Mouse (Mus musculus): ENCODE measurements around the gene Il15ra.

The Il15ra gene

DNA sequence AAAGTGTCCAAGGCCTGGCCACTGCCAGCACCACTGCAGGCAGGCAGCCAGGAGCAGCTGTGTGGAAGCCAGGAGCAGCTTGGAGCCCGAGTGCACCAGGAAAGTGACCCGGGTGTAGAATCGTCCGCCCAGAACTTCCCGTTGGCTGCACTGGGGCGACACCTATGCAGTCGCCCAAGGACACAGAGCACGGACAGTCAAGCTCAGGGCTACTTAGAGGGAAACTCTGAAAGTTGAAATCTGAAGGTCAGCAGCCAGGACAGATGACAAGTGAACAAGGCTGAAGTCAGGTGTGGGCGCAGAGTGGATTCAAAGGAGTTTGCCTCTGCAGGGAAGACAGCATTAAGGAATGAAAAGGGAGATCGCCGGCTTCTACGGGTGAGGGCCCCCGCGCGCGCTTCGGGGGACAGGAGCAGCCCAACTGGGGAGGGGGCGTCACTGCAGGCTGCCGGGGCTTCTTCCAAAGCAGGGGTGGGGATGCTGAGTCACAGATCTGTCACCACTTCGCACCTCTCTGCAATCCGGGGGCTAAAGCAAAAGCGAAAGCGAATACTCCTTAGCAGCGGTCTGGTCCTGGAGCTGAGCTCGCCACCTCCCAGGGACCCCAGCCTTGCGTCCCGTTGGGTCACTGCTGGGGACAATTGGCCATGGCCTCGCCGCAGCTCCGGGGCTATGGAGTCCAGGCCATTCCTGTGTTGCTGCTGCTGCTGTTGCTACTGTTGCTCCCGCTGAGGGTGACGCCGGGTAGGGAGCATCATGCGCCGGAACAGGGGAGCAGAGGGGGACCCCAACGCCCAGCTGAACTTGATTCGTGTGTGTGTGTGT, at the start of gene Il15ra:
Gene Il15ra (plus strand): TSS at position 90 of the 825 bp plus-strand sequence.
- DNase-seq (ENCODE audit: low spot score in 2 of 2), result peak; percentile 28 to 44

DNA sequence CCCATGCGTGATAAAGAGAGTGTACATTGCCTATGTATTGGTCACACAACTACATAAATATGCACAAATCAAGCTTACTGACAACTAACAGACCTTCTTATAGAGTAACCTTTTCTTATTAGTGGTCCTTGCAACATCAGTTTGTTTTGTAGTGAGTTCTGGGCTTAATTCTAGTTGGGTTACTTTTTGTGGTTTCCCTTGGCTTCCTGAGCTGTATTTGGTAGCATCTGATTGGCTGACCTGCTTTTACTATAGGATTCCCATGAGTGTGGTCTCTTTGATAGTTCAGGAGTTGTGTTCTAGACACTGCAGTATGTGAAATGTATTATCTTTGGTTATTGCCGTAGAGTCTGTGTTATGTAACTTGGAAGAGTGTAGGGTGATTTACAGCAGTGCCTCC, 47.5 kb upstream of the Il15ra start:
- DNase-seq (ENCODE audit: low spot score in 2 of 2), result no peak

DNA sequence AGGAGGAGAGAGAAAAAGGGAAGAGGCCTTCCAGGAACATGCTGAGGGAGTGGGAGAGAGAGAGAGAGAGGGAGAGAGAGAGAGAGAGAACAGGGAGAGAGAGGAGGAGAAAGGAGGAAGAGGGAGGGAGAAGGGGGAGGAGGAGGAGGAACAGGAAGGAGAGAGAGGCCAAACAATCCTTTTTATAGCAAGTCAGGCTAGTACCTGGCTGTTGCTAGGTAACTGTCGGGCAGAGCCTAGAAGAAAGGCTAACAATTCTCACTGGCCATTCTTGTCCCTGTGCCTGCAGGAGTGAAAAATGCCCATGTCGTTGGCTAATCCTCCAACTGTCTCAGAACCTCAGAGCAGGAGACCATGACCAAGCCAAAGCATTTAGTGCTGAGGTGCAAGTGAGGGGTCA, 45.8 kb upstream of the Il15ra start:
- no peak for DNase-seq (ENCODE audit: low spot score in 2 of 2)

DNA sequence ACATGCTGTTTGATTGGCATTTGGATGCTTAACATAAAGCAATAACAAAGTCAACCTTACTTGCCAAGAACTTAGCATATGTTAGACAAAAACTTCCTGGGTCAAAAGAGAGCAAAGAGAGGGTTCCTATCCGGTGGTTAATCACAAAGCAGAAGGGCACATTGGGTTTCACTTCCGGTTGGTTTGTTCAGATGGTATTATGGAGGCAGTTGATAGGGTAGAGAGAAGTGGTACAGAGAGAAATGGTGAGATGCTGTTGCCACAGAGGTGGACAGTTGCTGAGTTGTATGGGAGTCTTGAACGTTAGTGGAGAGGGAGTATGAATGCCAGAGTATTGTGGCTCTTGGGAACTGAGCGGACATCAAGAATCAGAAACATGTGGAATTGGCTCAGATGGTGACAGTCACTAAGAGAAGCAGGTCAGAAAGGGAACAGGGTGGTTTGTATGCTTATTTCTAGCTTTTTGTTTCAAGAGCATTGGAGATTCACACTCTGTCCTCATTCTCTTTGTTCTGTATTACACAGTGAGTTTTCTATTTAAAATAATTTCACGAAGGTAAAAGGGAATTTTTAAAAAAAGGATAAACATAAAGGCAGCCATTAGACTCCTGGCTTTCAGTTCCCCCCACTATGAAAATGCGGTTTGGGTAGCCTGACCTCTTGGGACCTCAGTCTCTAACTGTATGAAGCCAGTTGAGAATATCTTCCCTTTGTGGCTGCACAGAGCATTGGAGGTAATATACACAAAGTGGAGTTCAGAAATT, 42.8 kb upstream of the Il15ra start:
- DNase-seq (ENCODE audit: low spot score in 2 of 2), result no peak

DNA sequence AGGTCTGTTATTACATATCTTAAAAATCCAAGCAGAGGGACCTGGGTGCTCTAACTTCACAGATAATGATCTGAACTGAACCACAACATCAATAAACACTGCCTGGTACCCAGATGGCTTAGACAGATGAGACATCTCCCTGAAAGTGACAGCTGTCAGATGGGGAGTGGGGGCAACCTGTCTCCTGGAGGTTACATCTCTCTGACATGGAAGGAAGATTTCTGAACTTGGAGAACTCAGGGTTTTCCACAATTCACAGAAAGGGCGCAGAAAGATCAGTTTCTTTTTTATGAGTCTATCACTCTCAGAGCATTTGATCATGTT, 42.2 kb upstream of the Il15ra start:
- DNase-seq (ENCODE audit: low spot score in 2 of 2), result no peak

DNA sequence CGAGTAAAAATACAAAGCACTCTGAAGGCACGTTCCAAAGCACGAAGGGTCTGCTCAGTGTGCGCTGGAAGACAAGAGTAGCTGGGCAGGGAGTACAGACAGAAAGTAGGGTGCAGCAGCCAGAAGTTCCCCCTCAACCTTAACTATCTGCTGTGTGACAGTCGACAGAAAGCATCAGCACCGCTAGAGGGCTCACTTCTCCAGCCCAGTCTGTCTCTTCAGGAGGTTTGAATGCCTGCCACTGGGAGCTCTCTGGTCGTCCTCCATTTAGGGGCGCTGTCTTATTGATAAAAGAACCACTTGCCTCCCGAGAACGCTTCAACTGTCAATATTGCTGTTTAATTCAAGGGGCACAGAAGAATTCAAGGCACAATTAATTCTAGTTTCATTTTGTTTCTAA, 41.1 kb upstream of the Il15ra start:
- DNase-seq (ENCODE audit: low spot score in 2 of 2), result peak; percentile 69 to 83

DNA sequence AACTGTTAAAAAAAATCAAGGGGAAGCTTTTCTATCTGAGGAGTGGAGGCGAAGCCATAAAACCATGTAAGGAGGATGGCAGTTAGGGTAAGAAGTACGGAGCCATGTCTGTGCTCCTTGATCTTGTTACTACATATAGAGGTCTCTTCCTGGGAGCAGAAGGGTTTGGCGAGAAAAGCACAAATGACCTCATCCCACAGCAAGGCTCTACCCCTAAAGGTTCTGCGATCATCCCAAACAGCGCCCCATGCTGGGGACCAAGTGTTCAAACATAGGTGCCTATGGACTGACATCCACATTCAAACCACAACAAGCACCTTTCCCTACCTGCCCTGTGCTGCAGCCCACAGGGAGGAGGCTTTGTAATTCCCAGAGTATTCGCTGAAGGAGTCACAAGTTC, 40.7 kb upstream of the Il15ra start:
- DNase-seq (ENCODE audit: low spot score in 2 of 2), result peak in 1 of 2 experiments; percentile 32

DNA sequence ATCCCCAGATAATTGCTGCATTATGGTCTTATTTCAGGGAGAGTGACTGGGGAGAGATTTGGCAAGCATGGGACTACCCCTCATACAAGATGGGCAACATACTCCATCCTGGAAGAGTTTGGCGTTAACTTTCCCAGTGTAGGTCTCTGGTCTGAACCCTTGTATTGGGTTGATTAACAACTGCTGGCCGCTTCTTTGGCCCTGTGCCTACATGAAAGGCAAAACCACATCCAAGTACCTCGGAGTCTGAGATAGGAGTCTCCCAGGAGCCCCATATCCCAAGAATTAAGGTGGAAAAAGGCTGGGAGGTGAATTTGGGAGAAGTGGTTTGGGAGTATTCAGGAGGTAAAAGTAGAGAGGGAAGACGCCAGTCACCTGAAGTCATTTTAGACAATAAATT, 40.3 kb upstream of the Il15ra start:
- DNase-seq (ENCODE audit: low spot score in 2 of 2), result no peak

DNA sequence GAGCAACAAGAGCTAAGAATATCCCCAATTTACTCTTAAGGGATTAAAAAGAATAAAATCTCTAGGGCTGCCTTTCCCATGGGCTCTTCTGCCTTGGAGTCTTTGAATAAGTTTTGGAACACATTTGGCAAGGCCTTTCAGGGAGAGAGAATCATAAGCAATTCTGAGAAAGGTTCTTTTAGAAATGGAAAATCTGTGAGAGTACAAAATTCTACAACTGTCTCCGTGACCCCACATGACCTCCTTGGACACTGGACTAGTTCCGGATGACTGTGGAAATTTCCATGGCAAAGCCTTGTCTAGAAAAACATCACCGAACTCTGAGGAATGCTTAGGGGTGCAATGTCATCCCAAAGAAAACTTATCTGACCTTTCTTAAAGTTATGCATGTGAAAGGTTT, 39.8 kb upstream of the Il15ra start:
- DNase-seq (ENCODE audit: low spot score in 2 of 2), result no peak

DNA sequence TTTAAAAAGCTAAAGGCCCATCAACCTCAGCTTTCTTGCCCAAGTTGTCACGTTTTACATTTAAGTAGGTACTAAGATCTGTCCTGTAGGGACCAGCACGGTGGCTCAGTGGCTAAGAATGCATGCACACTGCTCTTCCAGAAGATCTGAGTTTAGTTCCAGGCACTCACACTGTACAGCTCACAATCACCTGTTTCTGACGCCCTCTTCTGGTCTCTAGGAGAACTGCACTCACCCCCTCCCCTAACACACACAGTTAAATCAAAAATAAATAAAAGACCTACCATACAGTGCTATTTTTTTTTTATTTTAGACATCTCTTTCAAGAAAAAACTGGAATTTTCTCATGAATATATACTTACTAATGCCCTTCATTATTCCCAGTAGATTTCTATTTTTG, 32.9 kb upstream of the Il15ra start:
- no peak for DNase-seq (ENCODE audit: low spot score in 2 of 2)

DNA sequence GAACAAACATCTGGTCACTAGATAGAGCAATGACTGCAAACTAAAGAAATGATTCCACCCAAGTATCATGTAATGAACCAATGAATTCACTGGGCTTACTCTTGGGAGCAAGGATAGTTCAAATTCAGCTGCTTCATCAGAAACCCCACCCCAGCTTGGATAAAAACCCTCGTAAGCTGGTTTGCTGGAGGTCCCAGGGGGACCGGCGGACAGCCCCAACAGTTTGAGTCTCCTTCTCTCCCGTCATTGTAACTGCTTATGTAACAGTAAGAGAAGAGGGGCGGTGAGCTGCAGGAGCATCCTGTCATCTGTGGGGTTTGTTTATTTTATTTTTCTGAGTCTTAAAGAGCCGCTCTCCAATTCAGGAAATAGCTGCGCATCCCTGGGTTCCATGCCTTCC, 25.5 kb upstream of the Il15ra start:
- DNase-seq (ENCODE audit: low spot score in 2 of 2), result no peak

DNA sequence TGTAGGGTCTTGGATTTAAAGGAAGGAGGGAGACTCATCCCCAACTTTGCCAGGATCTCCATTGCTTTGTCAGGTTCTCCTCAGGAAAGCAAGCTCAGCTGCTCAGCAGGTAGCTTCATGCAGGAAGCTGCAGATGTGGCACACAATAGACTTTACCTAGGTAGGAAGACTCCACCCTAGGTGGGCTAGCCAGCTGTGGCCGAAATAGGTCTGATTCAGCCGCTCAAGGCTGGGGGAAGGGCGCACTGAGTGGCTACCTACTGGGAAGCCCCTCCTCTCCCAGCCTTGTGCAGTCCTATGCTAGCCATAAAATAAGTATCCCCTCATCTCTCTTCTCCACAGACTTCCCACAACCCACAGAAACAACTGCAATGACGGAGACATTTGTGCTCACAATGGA, 22.4 kb upstream of the Il15ra start:
- DNase-seq (ENCODE audit: low spot score in 2 of 2), result no peak

DNA sequence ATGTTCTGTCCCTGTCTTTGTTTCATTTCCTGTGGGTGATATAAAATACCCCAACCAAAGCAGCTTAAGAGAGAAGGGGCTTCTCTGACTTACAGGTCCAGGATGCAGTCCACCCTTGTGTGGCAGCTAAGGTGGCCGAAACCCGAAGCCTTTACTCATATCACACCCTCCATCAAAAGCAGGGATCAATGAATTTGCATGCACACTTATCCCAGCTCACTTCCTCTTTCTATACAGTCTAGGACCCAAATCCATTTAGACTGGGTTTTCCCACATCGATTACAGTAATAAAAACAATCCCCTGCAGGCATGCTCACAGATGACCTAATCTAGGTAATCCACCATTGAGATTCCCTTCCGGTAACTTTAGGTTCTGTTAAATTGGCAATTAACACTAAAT, 18.6 kb upstream of the Il15ra start:
- no peak for DNase-seq (ENCODE audit: low spot score in 2 of 2)

DNA sequence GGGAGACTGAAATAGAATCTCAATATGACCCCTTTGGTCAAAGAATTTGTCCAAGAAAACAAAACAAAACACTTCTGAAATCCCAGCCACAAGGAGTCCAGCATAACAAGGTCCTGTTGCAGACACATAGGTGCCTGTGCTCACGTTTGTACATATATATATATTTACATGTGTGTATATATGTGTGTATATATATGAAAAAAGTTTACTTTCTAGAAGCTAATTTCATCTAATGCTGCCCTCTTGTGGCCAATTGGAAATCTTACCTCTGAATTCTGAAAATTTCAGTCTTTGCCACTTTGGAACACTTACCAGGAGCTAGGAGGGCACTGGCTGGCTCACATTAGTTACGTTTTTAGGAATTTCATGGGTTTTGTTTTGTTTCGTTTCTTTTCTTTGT, 17.7 kb upstream of the Il15ra start:
- DNase-seq (ENCODE audit: low spot score in 2 of 2), result no peak

DNA sequence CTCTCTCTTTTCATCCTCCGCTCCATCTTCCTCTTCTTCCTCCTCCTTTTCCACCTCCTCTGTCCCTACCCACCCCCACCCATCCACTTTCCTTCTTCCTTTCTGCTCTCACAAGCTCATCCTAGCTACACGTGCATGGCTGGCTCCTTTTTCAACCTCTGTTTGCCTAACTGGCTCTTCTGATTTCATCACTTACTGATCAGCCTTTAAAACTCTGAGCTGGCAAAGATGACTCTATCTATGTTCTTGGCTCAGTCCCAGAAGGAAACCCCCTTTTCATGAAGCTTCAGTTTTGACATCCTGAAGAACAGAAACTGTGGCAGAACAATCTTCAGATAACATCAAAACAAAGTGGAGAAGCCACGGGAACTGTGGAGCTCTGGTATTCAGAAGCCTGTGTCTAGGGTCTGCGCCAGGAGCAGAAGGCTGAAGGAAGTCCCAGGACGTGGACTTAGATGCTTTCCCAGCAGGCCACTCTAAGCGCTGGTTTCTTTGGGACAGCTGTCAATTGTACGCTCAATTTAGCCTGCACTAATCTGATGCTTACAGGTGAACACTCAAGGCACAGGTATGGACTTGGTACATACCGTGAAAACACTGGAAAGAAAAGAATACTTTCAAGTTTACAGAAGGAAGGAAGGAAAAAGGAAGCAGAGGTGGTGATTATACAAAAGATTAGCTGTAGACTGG, 14.7 kb upstream of the Il15ra start:
- no peak for DNase-seq (ENCODE audit: low spot score in 2 of 2)

DNA sequence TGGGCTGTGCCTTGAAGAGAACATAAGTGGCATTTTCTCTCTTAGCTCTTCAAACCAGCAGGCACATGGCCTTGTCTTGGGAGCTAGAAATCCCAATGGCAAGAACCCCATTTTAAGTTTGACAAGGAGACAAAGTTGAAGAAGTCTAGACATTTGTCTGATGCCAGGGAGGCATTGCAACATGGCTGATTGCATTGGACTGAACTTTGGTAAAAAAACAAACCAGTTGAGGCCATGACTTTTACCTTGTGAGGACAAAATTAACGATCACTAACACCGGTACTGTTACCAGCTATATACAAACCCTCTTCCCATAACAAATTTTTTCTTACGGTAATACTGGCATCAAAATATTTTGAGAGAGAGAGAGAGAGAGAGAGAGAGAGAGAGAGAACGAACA, 11.7 kb upstream of the Il15ra start:
- no peak for DNase-seq (ENCODE audit: low spot score in 2 of 2)

DNA sequence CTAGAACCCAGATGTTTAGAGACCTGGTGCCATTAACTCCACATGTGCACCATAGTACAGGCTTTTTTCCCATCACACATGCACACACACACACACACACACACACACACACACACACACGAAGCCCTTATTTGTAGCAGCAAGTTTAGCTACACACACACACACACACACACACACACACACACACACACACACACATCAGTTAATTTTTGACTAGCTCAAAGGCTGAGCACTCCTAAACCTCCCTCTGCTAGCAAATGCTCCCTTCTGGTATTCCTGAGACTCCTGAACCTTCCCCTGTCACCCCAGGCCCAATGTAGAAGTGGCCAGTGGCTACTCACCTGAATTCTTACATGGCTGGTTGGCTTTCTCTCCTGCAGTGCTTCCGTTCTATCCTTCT, 11.0 kb upstream of the Il15ra start:
- no peak for DNase-seq (ENCODE audit: low spot score in 2 of 2)

DNA sequence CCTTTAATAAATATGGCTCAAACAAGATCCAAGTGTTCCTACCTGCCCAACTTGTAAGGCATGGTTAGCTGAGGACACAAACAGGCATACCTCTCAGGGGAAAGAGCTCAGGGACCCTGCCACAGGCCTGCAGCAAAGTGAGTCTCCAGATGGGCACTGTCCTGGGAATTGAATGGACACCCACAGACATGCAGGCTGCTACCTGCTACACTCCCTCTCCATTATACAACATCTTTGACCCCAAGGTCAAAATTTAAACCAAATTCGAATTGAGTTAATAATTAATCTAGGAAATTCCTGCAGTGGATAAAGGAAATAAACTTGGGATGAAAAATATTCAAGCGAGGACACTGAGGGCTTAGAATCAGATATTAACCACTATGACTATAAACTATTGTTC, 9.2 kb upstream of the Il15ra start:
- no peak for DNase-seq (ENCODE audit: low spot score in 2 of 2)

DNA sequence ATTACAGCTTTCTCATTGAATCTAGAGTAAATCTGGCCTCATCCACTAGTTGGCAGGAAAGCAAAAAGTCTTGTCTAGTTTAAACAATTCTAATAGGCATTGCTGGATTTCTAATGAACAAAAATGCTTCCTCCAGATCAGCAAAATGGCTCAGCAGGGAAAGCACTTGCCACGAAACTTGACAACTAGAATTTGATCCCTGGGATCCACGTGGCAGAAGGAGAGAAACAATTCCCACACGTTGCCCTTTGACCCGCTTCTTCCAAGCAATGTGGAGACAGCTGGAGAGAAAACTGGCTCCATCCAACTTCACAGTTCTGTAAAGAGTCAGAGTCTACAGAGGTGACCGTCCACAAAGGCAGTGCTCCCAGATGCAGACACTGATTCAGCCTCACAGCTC, 6.1 kb upstream of the Il15ra start:
- no peak for DNase-seq (ENCODE audit: low spot score in 2 of 2)

DNA sequence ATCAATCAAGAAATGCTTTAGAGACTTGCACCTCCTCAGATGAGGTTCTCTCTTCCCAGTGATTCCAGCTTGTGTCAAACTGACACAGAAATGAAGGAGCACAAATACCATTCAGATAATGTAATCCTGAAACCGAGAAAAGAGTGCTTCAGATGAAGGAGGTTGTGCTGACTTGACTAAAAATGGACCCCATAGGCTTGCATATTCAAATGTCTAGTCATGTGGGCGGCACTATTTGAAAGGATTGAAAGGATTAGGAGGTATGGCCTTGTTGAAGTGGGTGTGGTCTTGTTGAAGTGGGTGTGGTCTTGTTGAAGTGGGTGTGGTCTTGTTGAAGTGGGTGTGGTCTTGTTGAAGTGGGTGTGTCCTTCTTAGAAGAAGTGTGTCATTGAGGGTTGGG, 5.2 kb upstream of the Il15ra start:
- no peak for DNase-seq (ENCODE audit: low spot score in 2 of 2)

DNA sequence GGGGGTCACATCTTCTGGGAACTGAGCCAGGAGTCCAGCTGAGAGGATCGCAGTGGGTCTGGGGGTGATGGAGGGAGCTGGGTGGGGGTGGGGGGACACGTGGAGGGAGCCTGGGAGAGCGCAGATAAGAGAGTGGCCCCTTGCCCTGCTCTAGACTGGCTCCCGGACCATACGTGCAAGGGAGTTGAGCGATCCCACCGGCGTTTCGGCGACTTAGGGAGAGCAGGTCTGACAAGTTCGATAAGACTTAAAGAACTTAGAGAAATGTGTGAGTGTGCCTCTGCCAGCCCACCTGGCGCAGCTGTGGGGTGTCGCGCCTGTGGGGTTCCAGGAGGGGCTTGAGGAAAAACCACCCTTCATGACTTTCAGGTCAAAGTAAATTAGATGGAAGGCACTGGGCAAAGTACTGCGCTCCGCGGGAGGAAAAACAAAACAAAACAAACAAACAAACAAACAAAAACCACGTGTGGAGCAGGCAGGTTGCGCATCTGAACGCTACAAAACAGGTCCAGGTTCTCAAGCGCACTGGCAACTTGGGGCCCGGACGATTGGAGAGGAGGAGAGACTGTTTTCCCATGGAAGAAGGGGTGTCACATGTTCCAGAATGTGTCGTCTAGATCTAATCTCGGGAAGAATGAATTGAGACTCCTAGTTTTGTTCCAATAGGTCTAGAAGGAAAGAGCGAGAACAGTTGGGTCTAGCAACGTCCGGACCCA, 1.1 kb downstream of the Il15ra start:
- DNase-seq (ENCODE audit: low spot score in 2 of 2), result no peak

DNA sequence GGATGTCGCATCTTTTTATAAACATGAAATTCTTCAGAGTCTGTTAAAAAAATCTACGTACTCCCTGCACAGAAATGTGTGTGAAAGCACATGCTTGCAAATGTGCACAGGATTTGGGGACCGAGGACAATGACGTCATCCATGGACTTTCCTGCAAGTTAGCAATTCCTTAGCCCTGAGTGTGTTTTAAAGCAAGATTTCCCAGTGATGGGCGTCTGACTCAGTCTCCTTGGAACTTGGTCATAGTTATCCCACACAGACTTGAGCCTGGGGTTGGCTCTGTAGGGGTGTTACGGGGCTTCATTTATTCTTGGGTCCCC, 1.6 kb downstream of the Il15ra start:
- DNase-seq (ENCODE audit: low spot score in 2 of 2), result no peak
